Mouse (Mus musculus) cerebellum, adult 8-10 months (tissue): ENCODE measurements around the gene Zfp655.
A peak's percentile ranks its signal among the peaks of the same experiment; 100 is the strongest.
"Not testable (repeated sequence)": the region's sequence is repeated elsewhere in the genome, so short reads cannot be mapped to it uniquely, and the experiment has no call there.

ENCODE experiments used
- DNase-seq: peaks from one replicate; pipeline ENCODE4 v3.0.0; 2022

The Zfp655 gene

GRCm38 (mm10) chr5:145223395-145223794, 8.1 kb upstream of the Zfp655 start:
- no peak for DNase-seq

GRCm38 (mm10) chr5:145226453-145226852, 5.1 kb upstream of the Zfp655 start:
- no peak for DNase-seq

GRCm38 (mm10) chr5:145229283-145229682, 2.2 kb upstream of the Zfp655 start:
- DNase-seq = not testable (repeated sequence)

DNA sequence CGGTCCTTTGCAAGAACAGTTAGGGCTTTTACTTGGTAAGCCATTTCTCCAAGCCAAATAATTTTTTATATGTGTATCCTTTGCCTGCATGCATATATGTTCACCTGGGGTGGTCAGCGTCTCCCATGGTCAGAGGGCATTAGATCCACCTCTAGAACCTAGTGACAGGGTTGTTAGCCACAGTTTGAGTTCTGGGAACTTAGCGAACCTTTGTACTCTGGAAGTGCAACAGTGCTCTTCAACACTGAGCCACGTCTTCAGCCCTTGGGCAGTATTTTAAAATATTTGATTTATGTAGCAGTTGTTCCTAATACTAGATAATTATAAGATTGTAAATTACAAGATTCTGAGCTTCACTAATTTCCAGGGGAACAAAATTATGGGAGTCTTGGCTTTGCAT, 874 bp upstream of the Zfp655 start:
- no peak for DNase-seq

DNA sequence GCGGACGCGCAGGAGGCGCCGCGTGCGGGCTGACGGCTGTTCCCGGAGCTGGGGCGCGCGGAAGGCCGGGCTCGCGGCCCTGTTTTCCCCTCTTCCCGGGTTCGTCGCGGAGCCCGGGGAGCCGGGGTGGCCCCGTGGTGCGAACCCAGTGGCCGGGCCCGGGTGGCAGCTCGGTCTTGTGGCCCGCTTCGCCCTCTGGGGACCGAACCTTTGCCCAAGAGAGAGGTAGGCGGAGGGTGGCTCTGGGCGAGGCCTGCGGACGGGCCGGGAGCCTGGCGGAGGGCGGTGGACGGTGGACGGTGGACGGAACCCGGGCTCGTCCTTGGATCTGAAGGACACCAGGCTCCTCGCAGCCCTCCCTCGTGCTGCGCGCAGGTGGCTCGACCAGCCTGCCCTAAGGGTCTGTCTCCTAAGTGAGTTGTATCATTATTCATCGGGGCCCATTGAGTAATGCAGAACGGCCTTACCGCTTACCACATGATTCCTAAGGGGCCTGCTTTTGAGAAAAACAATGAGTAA, 437 bp downstream of the Zfp655 start:
- no peak for DNase-seq

GRCm38 (mm10) chr5:145234636-145235035, 3.1 kb downstream of the Zfp655 start:
- no peak for DNase-seq

DNA sequence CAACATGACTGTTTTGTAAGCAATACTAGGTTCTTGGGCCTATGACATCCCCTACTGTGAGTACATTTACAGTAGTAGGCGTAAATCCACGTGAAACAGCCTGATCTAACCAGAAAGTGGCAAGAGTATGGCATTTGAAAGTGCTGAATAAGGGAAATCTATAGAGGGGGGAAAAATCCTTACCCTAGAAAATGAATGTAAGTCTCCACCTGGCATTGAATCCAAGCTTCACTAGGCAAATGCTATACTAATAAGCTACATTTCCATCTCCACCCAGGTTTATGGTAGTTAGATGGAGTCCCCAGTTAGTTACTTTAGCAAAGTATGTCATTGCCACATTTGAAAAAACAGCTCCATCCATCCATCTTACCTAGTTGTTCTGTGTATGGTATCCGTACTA, 18.0 kb downstream of the Zfp655 start:
- DNase-seq = no peak

DNA sequence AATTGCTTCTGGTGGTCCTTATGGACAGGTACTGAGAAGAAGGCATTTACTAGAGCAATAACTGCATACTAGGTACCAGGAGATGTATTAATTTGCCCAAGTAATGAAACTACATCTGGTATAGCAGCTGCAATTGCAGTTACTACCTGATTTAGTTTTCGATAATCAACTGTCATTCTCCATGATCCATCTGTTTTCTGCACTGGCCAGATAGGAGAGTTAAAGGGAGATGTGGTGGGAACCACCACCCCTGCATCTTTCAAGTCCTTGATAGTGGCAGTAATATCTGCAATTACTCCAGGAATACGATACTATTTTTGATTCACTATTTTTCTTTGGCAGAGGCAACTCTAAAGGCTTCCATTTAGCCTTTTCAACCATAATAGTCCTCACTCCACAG, 42.1 kb downstream of the Zfp655 start:
- not testable (repeated sequence) for DNase-seq

DNA sequence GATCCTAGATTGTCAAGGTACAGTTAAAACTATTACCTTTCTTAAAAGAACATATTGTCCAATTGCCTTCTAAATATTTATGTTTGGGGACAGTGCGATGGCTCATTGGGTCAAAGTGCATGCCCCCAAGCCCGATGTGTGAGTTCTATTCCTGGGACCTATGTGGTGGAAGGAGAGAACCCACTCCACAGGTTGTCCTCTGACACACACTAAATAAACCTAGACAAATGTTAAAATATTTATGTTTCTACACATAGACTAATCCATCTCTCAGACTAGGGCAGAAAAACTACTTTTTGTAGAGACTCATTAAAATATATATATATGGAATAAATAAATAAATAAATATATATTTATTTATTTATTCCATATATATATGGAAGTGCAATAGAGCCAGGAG, 48.4 kb downstream of the Zfp655 start:
- DNase-seq = no peak

GRCm38 (mm10) chr5:145280371-145281143, 49.0 kb downstream of the Zfp655 start, which contains the start of gene Zscan25:
Zscan25 (plus strand) TSS chr5:145280500.
- peak; percentile 91 for DNase-seq

DNA sequence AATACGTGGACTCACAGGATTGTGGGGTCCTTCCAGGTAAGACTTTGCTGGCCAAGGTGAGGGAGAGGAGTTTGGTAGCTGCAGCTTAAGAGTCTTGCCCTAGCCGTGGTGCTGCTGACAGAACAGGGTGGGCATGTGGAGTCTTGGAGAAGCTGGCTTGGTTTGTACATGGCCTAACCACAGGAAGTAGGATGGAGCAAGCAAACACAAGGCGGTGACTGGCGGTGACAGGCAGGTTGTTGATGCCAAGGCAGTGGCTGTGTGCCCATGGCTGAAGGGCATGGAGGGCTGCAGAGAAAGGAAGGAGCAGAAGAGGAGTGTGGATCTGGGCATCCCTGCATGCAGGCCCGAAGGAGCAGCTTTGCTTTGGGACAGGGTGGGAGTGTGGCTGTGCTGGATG, 56.9 kb downstream of the Zfp655 start:
- no peak for DNase-seq

DNA sequence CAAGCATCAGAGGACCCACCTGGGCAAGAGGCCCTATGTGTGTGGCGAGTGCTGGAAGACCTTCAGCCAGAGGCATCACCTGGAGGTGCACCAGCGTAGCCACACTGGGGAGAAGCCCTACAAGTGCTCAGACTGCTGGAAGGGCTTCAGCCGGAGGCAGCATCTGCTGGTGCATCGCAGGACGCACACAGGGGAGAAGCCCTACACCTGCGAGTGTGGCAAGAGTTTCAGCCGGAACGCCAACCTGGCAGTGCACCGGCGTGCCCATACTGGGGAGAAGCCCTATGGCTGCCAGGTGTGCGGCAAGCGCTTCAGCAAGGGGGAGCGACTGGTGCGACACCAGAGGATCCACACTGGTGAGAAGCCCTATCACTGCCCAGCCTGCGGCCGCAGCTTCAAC, 59.2 kb downstream of the Zfp655 start:
- DNase-seq = no peak

DNA sequence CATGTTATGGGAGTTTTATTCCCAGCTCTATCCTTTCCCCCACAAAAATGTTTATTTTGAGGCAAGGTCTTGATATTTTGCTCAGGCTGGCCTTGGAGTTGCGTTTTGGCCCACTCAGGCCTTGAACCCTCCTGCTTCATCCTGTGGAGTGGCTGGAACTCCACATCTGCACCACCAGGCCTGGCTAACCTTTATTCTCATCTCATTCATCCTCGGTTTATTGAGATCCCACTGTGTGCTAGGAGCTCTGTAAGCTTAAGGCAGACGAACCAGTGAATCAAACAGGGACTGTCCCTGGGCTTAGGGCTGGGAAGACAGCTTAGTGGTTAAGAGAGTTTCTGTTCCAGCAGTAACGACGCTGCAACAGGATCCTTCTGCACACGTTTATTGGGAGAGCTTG, 60.9 kb downstream of the Zfp655 start:
- DNase-seq = no peak
